Mouse (Mus musculus): ENCODE data around the gene Mdn1. TPM values are rescaled to one million over a fixed set of nuclear protein-coding genes. Genes with fewer than 3 reads are reported as not detected.
A peak's percentile ranks its signal among the peaks of the same experiment; 100 is the strongest.

Gene Mdn1
- total and polyA plus RNA-seq, 3 experiments = 31.1 to 89.5 (median 53.5) TPM

DNA sequence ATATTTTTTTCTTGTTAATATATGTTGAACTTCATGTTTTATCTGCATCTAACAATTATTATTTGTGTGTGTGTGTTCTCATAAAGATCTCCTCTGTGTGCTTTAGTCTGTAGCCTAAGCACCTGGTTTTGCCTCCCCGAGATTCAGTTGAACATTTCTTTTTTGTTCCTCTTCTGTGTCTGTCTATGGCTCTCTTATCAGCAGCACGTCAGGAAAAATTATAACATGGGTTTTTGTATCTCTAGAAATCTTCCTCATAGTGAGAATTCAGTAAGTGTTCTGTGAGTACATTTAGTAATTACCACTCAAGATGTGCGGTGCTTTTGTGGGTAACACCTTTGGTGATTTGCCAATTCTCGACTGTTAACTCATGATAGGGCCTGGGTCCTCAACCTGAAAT is 8.9 kb downstream of the Mdn1 start:
- no peak overlapping the region for H3K4me3 ChIP-seq (replicated peaks in 1 of 3; ENCODE audit: low read depth in 2 of 3, low read length in 2 of 3, poor library complexity in 1 of 3)
- peaks cover 47 to 95% of the 10 kb centered on the region in 2 experiments for H3K36me3 ChIP-seq (replicated peaks in 1 of 2; ENCODE audit: control insufficient read depth in 1 of 2, insufficient read depth in 1 of 2, low read length in 1 of 2)
- H3K79me2 ChIP-seq (replicated peaks; ENCODE audit: control insufficient read depth, extremely low read depth, insufficient read depth, poor library complexity, severe bottlenecking) = peaks cover 44% of the 10 kb centered on the region
- H3K9ac ChIP-seq (ENCODE audit: insufficient read depth, low read depth) = no peak overlapping the region
- H3K27ac ChIP-seq (ENCODE audit: insufficient read depth, low read depth) = no peak overlapping the region
- DNase-seq (ENCODE audit: extremely low read depth) = no peak
- no peak overlapping the region for H3K4me2 ChIP-seq (ENCODE audit: insufficient read depth, low read depth, poor library complexity, severe bottlenecking)
- no peaks in the 10 kb centered on the region for H3K4me1 ChIP-seq (ENCODE audit: control insufficient read depth in 1 of 2, insufficient read depth in 2 of 2)
- TF ChIP-seq MAFK (IDR thresholded peaks at IDR 0.05; ENCODE audit: insufficient replicate concordance, low read length) = no peak
- TF ChIP-seq MYC (IDR thresholded peaks at IDR 0.05; ENCODE audit: low read depth, low read length) = no peak
- no peak for TF ChIP-seq ZMIZ1 (IDR thresholded peaks at IDR 0.05; ENCODE audit: low read depth, low read length)
- no peak for TF ChIP-seq TBP (conservative IDR thresholded peaks at IDR 0.05; ENCODE audit: low read depth, low read length)
- H3K27me3 ChIP-seq (replicated peaks) = no peaks in the 10 kb centered on the region
- H3K9me3 ChIP-seq (replicated peaks; ENCODE audit: low read length) = no peaks in the 10 kb centered on the region
- dilution Hi-C loops (cut with MboI; ENCODE audit: extremely low pct_ligation_motif_present, extremely low pct_unique_long_range_greater_than_20kb, low sequenced_read_pairs) (no loop called here), in situ Hi-C loops (cut with MboI; ENCODE audit: low pct_ligation_motif_present, low pct_unique_long_range_greater_than_20kb, low sequenced_read_pairs) (no loop called here)

DNA sequence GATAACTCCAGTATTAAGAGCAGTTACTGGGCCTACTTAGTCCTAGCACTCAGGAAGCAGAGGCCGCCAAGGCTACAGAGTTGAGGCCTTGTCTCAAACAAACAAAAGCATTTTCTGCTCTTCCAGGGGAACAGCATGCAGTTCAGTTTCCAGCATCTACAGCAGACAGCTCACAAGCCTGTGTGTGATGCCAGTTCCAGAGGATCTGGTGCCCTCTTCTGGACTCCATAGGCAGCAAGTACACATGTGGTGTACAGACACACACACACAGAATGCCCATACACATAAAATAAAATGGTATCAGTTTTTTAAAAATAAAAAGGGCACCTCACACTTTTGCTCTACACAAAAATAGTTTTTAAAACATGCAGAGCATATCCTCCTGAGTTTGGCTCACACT is 11.4 kb downstream of the Mdn1 start:
- TF ChIP-seq ETS1 (conservative IDR thresholded peaks at IDR 0.05; ENCODE audit: low read depth, low read length) (no peak), CTCF (conservative IDR thresholded peaks at IDR 0.05 in 1 of 2, IDR thresholded peaks at IDR 0.05 in 1 of 2; ENCODE audit: low read depth in 2 of 2, low read length in 2 of 2) (peak in 1 of 2 experiments; percentile 44; a peak in 2 of 4 replicates), POLR2A (IDR thresholded peaks at IDR 0.05; ENCODE audit: low read depth, low read length) (no peak), TBP (conservative IDR thresholded peaks at IDR 0.05; ENCODE audit: low read depth, low read length) (no peak), SMC3 (IDR thresholded peaks at IDR 0.05; ENCODE audit: low read depth, low read length) (peak; percentile 24), MEF2A (IDR thresholded peaks at IDR 0.05; ENCODE audit: borderline replicate concordance, low read depth, low read length) (no peak), SIN3A (IDR thresholded peaks at IDR 0.05; ENCODE audit: low read length) (no peak), RAD21 (IDR thresholded peaks at IDR 0.05; ENCODE audit: low read depth, low read length) (peak; percentile 17)

DNA sequence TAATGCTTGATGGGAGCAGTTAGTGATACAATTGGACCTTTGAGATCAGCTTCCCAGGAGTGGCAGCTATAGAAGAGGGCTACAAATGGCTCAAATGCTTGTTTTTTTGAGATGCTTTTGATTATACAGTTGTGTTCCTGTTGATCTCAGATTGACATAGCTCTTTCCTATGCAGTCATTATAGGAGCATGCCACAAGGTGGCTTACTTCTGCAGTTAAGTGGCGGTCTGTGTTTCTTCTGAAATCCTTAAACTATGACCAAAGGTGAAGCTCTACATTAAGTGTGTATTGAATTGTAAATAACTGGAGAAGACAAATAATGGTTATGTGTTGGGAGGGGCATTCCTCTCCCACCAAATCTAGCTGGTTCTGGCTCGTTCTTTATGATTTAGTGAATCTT is 12.9 kb downstream of the Mdn1 start:
- Histone ChIP-seq H3K4me1 (ENCODE audit: control insufficient read depth in 1 of 2, insufficient read depth in 2 of 2) (no peaks in the 10 kb centered on the region), H3K36me3 (replicated peaks in 1 of 2; ENCODE audit: control insufficient read depth in 1 of 2, insufficient read depth in 1 of 2, low read length in 1 of 2) (peaks cover 62 to 94% of the 10 kb centered on the region in 2 experiments), H3K4me2 (ENCODE audit: insufficient read depth, low read depth, poor library complexity, severe bottlenecking) (no peak overlapping the region), H3K4me3 (replicated peaks in 1 of 3; ENCODE audit: low read depth in 2 of 3, low read length in 2 of 3, poor library complexity in 1 of 3) (no peak overlapping the region), H3K9ac (ENCODE audit: insufficient read depth, low read depth) (no peak overlapping the region), H3K27me3 (replicated peaks) (no peaks in the 10 kb centered on the region), H3K79me2 (replicated peaks; ENCODE audit: control insufficient read depth, extremely low read depth, insufficient read depth, poor library complexity, severe bottlenecking) (peaks cover 6% of the 10 kb centered on the region), H3K27ac (ENCODE audit: insufficient read depth, low read depth) (no peak overlapping the region), H3K9me3 (replicated peaks; ENCODE audit: low read length) (no peaks in the 10 kb centered on the region)
- dilution Hi-C loops (cut with MboI; ENCODE audit: extremely low pct_ligation_motif_present, extremely low pct_unique_long_range_greater_than_20kb, low sequenced_read_pairs) = no loop called here
- TF ChIP-seq ZKSCAN1 (IDR thresholded peaks at IDR 0.05; ENCODE audit: borderline replicate concordance, low read depth, low read length) (no peak), CTCF (conservative IDR thresholded peaks at IDR 0.05 in 1 of 2, IDR thresholded peaks at IDR 0.05 in 1 of 2; ENCODE audit: low read depth in 2 of 2, low read length in 2 of 2) (peak in 1 of 2 experiments; percentile 26; a peak in 1 of 4 replicates)
- in situ Hi-C loops (cut with MboI; ENCODE audit: low pct_ligation_motif_present, low pct_unique_long_range_greater_than_20kb, low sequenced_read_pairs) = no loop called here
- no peak for DNase-seq (ENCODE audit: extremely low read depth)

More for the DNA sequence above, 11.4 kb downstream of the Mdn1 start:
- peak; percentile 20 for DNase-seq (ENCODE audit: extremely low read depth)
- Histone ChIP-seq H3K27me3 (replicated peaks) (no peaks in the 10 kb centered on the region), H3K79me2 (replicated peaks; ENCODE audit: control insufficient read depth, extremely low read depth, insufficient read depth, poor library complexity, severe bottlenecking) (peaks cover 21% of the 10 kb centered on the region), H3K9ac (ENCODE audit: insufficient read depth, low read depth) (no peak overlapping the region), H3K4me1 (ENCODE audit: control insufficient read depth in 1 of 2, insufficient read depth in 2 of 2) (no peaks in the 10 kb centered on the region), H3K27ac (ENCODE audit: insufficient read depth, low read depth) (no peak overlapping the region), H3K4me3 (replicated peaks in 1 of 3; ENCODE audit: low read depth in 2 of 3, low read length in 2 of 3, poor library complexity in 1 of 3) (no peak overlapping the region), H3K9me3 (replicated peaks; ENCODE audit: low read length) (no peaks in the 10 kb centered on the region), H3K36me3 (replicated peaks in 1 of 2; ENCODE audit: control insufficient read depth in 1 of 2, insufficient read depth in 1 of 2, low read length in 1 of 2) (peaks cover 55 to 94% of the 10 kb centered on the region in 2 experiments), H3K4me2 (ENCODE audit: insufficient read depth, low read depth, poor library complexity, severe bottlenecking) (no peak overlapping the region)
- in situ Hi-C loops (cut with MboI; ENCODE audit: low pct_ligation_motif_present, low pct_unique_long_range_greater_than_20kb, low sequenced_read_pairs) = no loop called here
- dilution Hi-C loops (cut with MboI; ENCODE audit: extremely low pct_ligation_motif_present, extremely low pct_unique_long_range_greater_than_20kb, low sequenced_read_pairs) = no loop called here

All from CH12.LX (cell line).